16 mouse cellular contexts compared by ENCODE assay signal in the genomic region with DNA sequence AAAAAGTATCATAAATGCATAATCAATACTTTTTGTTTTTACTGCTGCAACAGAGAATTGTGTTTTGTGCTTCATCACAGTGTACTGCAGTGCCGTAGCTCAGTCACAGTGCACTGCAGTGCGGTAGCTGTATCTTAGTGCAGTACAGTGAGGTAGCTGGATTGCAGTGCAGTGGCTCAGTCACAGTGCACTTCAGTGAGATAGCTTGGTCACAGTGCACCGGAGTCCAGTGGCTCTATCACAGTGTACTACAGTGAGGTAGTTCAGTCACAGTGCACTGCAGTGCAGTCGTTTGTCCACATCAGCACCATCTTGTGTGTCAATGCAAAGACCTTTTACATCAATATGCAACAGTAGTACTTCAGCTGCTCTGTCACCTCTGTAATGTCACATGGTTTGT.
DNase-seq lines count a peak whose midpoint lies in the region; ATAC-seq lines count a peak whose summit lies in the region.
"Had no signal": no experiment of that assay in that cellular context is flagged by ENCODE, and none has a peak within 500 bp of the region (broad histone marks: within the 10 kb centered on the region; RNA-seq: fewer than 3 reads in every experiment).

No protein-coding gene starts in this region.

- no peaks in the 10 kb centered on the region for H3K36me3 ChIP-seq in intestine, embryonic 15.5 days
- H3K36me3 ChIP-seq in intestine, embryonic 16.5 days (ENCODE audit: control insufficient read depth, insufficient read depth, low read length): no peaks in the 10 kb centered on the region
- H3K36me3 ChIP-seq in megakaryocyte, embryonic 14.5 days (replicated peaks; ENCODE audit: low read length): peaks cover 33% of the 10 kb centered on the region
- H3K36me3 ChIP-seq: embryonic facial prominence, embryonic 12.5 days had no signal

- peak; percentile 36; the same call in 1 of the 2 replicates for ATAC-seq in intestine, embryonic 15.5 days
- no peak for ATAC-seq in intestine, embryonic 16.5 days
- ATAC-seq in megakaryocyte, adult 5-6 weeks (ENCODE audit: poor library complexity, severe bottlenecking): no peak
- ATAC-seq in megakaryocyte progenitor cell, adult 5-6 weeks (replicated peaks; ENCODE audit: poor library complexity): peak; percentile 43
- ATAC-seq: forebrain, embryonic 15.5 days had no signal

- no peak overlapping the region for H3K4me2 ChIP-seq in intestine, embryonic 15.5 days (replicated peaks)
- no peak overlapping the region for H3K4me2 ChIP-seq in intestine, embryonic 16.5 days (ENCODE audit: low read depth, low read length)
- H3K4me2 ChIP-seq: embryonic facial prominence, embryonic 12.5 days; forebrain, embryonic 15.5 days; heart, embryonic 12.5 days had no signal

- no peak overlapping the region for H3K27ac ChIP-seq in intestine, embryonic 15.5 days
- H3K27ac ChIP-seq in intestine, embryonic 16.5 days (ENCODE audit: low read length): no peak overlapping the region
- H3K27ac ChIP-seq: embryonic facial prominence, embryonic 12.5 days; forebrain, embryonic 15.5 days; heart, adult 2 months; hindbrain, embryonic 10.5 days had no signal

- H3K9me3 ChIP-seq in intestine, embryonic 15.5 days: no peaks in the 10 kb centered on the region
- H3K9me3 ChIP-seq in intestine, embryonic 16.5 days (ENCODE audit: control insufficient read depth, low read length): no peaks in the 10 kb centered on the region
- H3K9me3 ChIP-seq in megakaryocyte, embryonic 14.5 days: no peaks in the 10 kb centered on the region
- H3K9me3 ChIP-seq: embryonic facial prominence, embryonic 12.5 days; forebrain, embryonic 15.5 days; heart, embryonic 12.5 days; hindbrain, embryonic 10.5 days had no signal

- no peaks in the 10 kb centered on the region for H3K4me1 ChIP-seq in intestine, embryonic 15.5 days (replicated peaks)
- H3K4me1 ChIP-seq in intestine, embryonic 16.5 days (ENCODE audit: control insufficient read depth, insufficient read depth, low read length): no peaks in the 10 kb centered on the region
- H3K4me1 ChIP-seq in megakaryocyte, embryonic 14.5 days: peaks cover 9% of the 10 kb centered on the region
- H3K4me1 ChIP-seq: embryonic facial prominence, embryonic 12.5 days; heart, embryonic 12.5 days; hindbrain, embryonic 10.5 days had no signal

- 94% methylated on average over 4 of the region's 4 CpGs for WGBS in intestine, embryonic 15.5 days
- WGBS in intestine, embryonic 16.5 days: 92% methylated on average over 4 of the region's 4 CpGs

- no peak overlapping the region for H3K9ac ChIP-seq in intestine, embryonic 15.5 days
- H3K9ac ChIP-seq in intestine, embryonic 16.5 days (ENCODE audit: low read depth, low read length): no peak overlapping the region
- H3K9ac ChIP-seq: embryonic facial prominence, embryonic 12.5 days; forebrain, embryonic 15.5 days; heart, embryonic 12.5 days had no signal

- H3K27me3 ChIP-seq in intestine, embryonic 15.5 days (replicated peaks): no peaks in the 10 kb centered on the region
- H3K27me3 ChIP-seq in intestine, embryonic 16.5 days (replicated peaks; ENCODE audit: control insufficient read depth, insufficient read depth, low read length): no peaks in the 10 kb centered on the region
- no peaks in the 10 kb centered on the region for H3K27me3 ChIP-seq in megakaryocyte, embryonic 14.5 days (replicated peaks)
- H3K27me3 ChIP-seq: embryonic facial prominence, embryonic 12.5 days; forebrain, embryonic 15.5 days; heart, embryonic 12.5 days had no signal

- no peak for DNase-seq in thymus, postnatal 10 days (ENCODE audit: low spot score in 2 of 2)
- DNase-seq: adrenal gland, adult 2 months; adrenal gland, postnatal 25 days; cerebellum, adult 2 months; cerebellum, postnatal 14 days; gastrocnemius, postnatal 10 days; heart, adult 2 months had no signal

- H3K4me3 ChIP-seq in intestine, embryonic 15.5 days (replicated peaks): no peak overlapping the region
- no peak overlapping the region for H3K4me3 ChIP-seq in intestine, embryonic 16.5 days (ENCODE audit: low read length)
- peak overlapping the region; percentile 40 for H3K4me3 ChIP-seq in megakaryocyte, embryonic 14.5 days (replicated peaks)
- H3K4me3 ChIP-seq: embryonic facial prominence, embryonic 12.5 days; forebrain, embryonic 15.5 days; heart, adult 2 months; heart, embryonic 12.5 days; hindbrain, embryonic 10.5 days had no signal

Comparison
In these comparisons a context has a peak if more than half of its experiments do, and no peak if none do; other contexts are left out.
1. ATAC-seq: peak in intestine, embryonic 15.5 days (single experiment) and megakaryocyte progenitor cell, adult 5-6 weeks (single experiment); none in intestine, embryonic 16.5 days (single experiment) and megakaryocyte, adult 5-6 weeks (single experiment).